Mouse (Mus musculus): Measurements from ENCODE around the gene Fam81a. TPM values are rescaled to one million over a fixed set of nuclear protein-coding genes. Genes with fewer than 3 reads are reported as not detected.

Fam81a gene
- polyA plus RNA-seq, 1 experiment from 2014 or later: 4.8 TPM

GRCm38 (mm10) chr9:70134716-70135115 is 7.6 kb downstream of the Fam81a start:
- no peaks in the 10 kb centered on the region for H3K36me3 ChIP-seq (ENCODE audit: insufficient read depth, low read length)
- no peaks in the 10 kb centered on the region for H3K9me3 ChIP-seq (ENCODE audit: low read length)
- H3K4me3 ChIP-seq (ENCODE audit: low read depth, low read length): no peak overlapping the region
- WGBS: 68% methylated on average over 5 of the region's 5 CpGs
- no peak overlapping the region for H3K27ac ChIP-seq (ENCODE audit: low read length)
- H3K27me3 ChIP-seq (replicated peaks; ENCODE audit: insufficient read depth, low read length): no peaks in the 10 kb centered on the region
- H3K4me1 ChIP-seq (ENCODE audit: insufficient read depth, low read depth, low read length): no peaks in the 10 kb centered on the region
- no peak overlapping the region for H3K9ac ChIP-seq (replicated peaks; ENCODE audit: low read depth)
- TF ChIP-seq CTCF (IDR thresholded peaks at IDR 0.05): no peak
- no peak for TF ChIP-seq EP300 (IDR thresholded peaks at IDR 0.05)
- H3K4me2 ChIP-seq (replicated peaks; ENCODE audit: low read depth, low read length): no peak overlapping the region
- no peak for ATAC-seq
- DNase-seq (ENCODE audit: low spot score): no peak

DNA sequence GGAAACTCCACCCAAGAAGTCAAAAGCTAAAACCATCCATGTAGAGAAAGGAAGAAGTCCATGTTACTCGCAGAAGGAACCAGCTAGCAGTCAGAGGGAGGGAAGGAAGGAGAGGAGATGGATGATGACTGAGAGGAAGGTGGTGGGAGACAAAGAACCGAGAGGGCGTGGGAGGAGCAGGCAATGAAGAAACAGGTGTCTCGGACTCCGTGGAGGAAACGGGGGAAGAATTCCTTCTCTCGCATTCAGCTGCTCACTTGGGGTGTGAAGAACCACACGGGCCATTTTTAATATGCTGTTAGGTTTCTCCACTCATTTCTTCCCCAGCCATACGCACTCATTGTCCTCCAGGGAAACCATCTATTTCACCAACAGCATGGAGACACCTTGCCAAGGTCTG is 8.1 kb downstream of the Fam81a start:
- H3K4me2 ChIP-seq (replicated peaks; ENCODE audit: low read depth, low read length): no peak overlapping the region
- no peaks in the 10 kb centered on the region for H3K9me3 ChIP-seq (ENCODE audit: low read length)
- H3K27me3 ChIP-seq (replicated peaks; ENCODE audit: insufficient read depth, low read length): no peaks in the 10 kb centered on the region
- H3K4me3 ChIP-seq (ENCODE audit: low read depth, low read length): no peak overlapping the region
- no peaks in the 10 kb centered on the region for H3K36me3 ChIP-seq (ENCODE audit: insufficient read depth, low read length)
- H3K4me1 ChIP-seq (ENCODE audit: insufficient read depth, low read depth, low read length): no peaks in the 10 kb centered on the region
- no peak for DNase-seq (ENCODE audit: low spot score)
- TF ChIP-seq EP300 (IDR thresholded peaks at IDR 0.05) (no peak), CTCF (IDR thresholded peaks at IDR 0.05) (no peak)
- no peak for ATAC-seq
- no peak overlapping the region for H3K9ac ChIP-seq (replicated peaks; ENCODE audit: low read depth)
- 81% methylated on average over 9 of the region's 9 CpGs for WGBS
- no peak overlapping the region for H3K27ac ChIP-seq (ENCODE audit: low read length)

- Histone ChIP-seq H3K27me3 (replicated peaks; ENCODE audit: insufficient read depth, low read length) (no peaks in the 10 kb centered on the region), H3K27ac (ENCODE audit: low read length) (no peak overlapping the region), H3K9me3 (ENCODE audit: low read length) (no peaks in the 10 kb centered on the region), H3K4me2 (replicated peaks; ENCODE audit: low read depth, low read length) (no peak overlapping the region), H3K36me3 (ENCODE audit: insufficient read depth, low read length) (no peaks in the 10 kb centered on the region), H3K4me3 (ENCODE audit: low read depth, low read length) (no peak overlapping the region), H3K9ac (replicated peaks; ENCODE audit: low read depth) (no peak overlapping the region), H3K4me1 (ENCODE audit: insufficient read depth, low read depth, low read length) (no peaks in the 10 kb centered on the region)
- DNase-seq (ENCODE audit: low spot score): no peak
- TF ChIP-seq CTCF (IDR thresholded peaks at IDR 0.05) (no peak), EP300 (IDR thresholded peaks at IDR 0.05) (no peak)
- 82% methylated on average over 5 of the region's 5 CpGs for WGBS
- no peak for ATAC-seq
Measured at GRCm38 (mm10) chr9:70130786-70131185, 11.6 kb downstream of the Fam81a start.

- no peaks in the 10 kb centered on the region for H3K9me3 ChIP-seq (ENCODE audit: low read length)
- H3K27me3 ChIP-seq (replicated peaks; ENCODE audit: insufficient read depth, low read length): no peaks in the 10 kb centered on the region
- TF ChIP-seq EP300 (IDR thresholded peaks at IDR 0.05) (no peak), CTCF (IDR thresholded peaks at IDR 0.05) (no peak)
- ATAC-seq (no peak), DNase-seq (ENCODE audit: low spot score) (no peak)
- no peaks in the 10 kb centered on the region for H3K36me3 ChIP-seq (ENCODE audit: insufficient read depth, low read length)
- 6% methylated on average over 10 of the region's 10 CpGs for WGBS
- no peak overlapping the region for H3K9ac ChIP-seq (replicated peaks; ENCODE audit: low read depth)
- H3K27ac ChIP-seq (ENCODE audit: low read length): no peak overlapping the region
- no peak overlapping the region for H3K4me3 ChIP-seq (ENCODE audit: low read depth, low read length)
- H3K4me2 ChIP-seq (replicated peaks; ENCODE audit: low read depth, low read length): peak overlapping the region; percentile 9
- H3K4me1 ChIP-seq (ENCODE audit: insufficient read depth, low read depth, low read length): no peaks in the 10 kb centered on the region
Measured at GRCm38 (mm10) chr9:70111869-70112286, 30.5 kb downstream of the Fam81a start.

- H3K9me3 ChIP-seq (ENCODE audit: low read length): no peaks in the 10 kb centered on the region
- no peak overlapping the region for H3K9ac ChIP-seq (replicated peaks; ENCODE audit: low read depth)
- no peaks in the 10 kb centered on the region for H3K27me3 ChIP-seq (replicated peaks; ENCODE audit: insufficient read depth, low read length)
- no peaks in the 10 kb centered on the region for H3K36me3 ChIP-seq (ENCODE audit: insufficient read depth, low read length)
- H3K4me3 ChIP-seq (ENCODE audit: low read depth, low read length): no peak overlapping the region
- no peak for TF ChIP-seq EP300 (IDR thresholded peaks at IDR 0.05)
- TF ChIP-seq CTCF (IDR thresholded peaks at IDR 0.05): no peak
- no peaks in the 10 kb centered on the region for H3K4me1 ChIP-seq (ENCODE audit: insufficient read depth, low read depth, low read length)
- no peak overlapping the region for H3K4me2 ChIP-seq (replicated peaks; ENCODE audit: low read depth, low read length)
- no peak for DNase-seq (ENCODE audit: low spot score)
- WGBS: 58% methylated on average over 7 of the region's 7 CpGs
- ATAC-seq: no peak
- no peak overlapping the region for H3K27ac ChIP-seq (ENCODE audit: low read length)
Measured at GRCm38 (mm10) chr9:70110871-70111270, 31.5 kb downstream of the Fam81a start.

DNA sequence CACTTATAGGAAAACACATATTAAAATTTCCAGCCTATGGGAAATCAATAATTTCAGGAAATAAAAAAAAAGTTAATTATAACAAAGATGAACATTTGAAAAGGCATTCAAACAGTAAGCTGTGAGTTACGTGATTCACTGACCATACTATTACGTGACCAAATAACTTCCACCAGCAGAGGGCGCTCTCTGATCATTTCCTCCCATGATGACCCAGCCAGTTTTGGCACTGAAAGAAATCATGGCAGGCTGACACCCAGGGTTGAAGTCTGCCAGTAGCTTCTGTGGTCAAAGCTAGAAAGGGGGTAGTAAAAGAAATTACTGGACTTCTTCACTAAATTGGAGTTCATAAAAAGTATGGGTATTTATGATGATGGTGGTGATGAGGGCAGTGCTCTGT is 33.1 kb downstream of the Fam81a start:
- ATAC-seq (peak; percentile 46; the same call in 1 of the 2 replicates), DNase-seq (ENCODE audit: low spot score) (peak; percentile 85)
- no peak for TF ChIP-seq EP300 (IDR thresholded peaks at IDR 0.05)
- peak; percentile 95 for TF ChIP-seq CTCF (IDR thresholded peaks at IDR 0.05)
- H3K4me2 ChIP-seq (replicated peaks; ENCODE audit: low read depth, low read length): no peak overlapping the region
- 11% methylated on average over 3 of the region's 3 CpGs for WGBS
- H3K36me3 ChIP-seq (ENCODE audit: insufficient read depth, low read length): no peaks in the 10 kb centered on the region
- no peaks in the 10 kb centered on the region for H3K27me3 ChIP-seq (replicated peaks; ENCODE audit: insufficient read depth, low read length)
- H3K9me3 ChIP-seq (ENCODE audit: low read length): no peaks in the 10 kb centered on the region
- H3K4me1 ChIP-seq (ENCODE audit: insufficient read depth, low read depth, low read length): no peaks in the 10 kb centered on the region
- H3K4me3 ChIP-seq (ENCODE audit: low read depth, low read length): no peak overlapping the region
- H3K9ac ChIP-seq (replicated peaks; ENCODE audit: low read depth): no peak overlapping the region
- H3K27ac ChIP-seq (ENCODE audit: low read length): no peak overlapping the region

DNA sequence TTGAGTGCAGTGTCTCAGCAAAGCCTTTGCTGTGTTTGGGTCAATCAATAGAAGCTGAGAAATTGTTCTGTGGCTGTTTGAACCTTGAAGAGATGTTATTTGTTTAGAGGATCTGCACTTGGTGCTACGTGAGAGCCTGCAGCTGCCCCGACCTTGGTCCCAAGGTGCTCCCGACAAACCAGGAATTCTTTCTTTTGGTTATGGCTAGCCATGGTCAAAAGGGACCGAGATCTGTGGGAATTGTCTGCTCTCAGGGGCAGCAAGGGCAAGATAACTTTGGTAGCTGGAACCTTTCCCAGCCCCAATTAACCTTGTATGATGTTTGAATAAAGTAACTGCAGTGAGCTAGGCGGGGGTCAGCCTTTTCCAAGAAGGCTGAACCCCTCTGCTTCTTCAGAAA is 34.2 kb downstream of the Fam81a start:
- DNase-seq (ENCODE audit: low spot score) (no peak), ATAC-seq (no peak)
- no peaks in the 10 kb centered on the region for H3K36me3 ChIP-seq (ENCODE audit: insufficient read depth, low read length)
- H3K4me2 ChIP-seq (replicated peaks; ENCODE audit: low read depth, low read length): no peak overlapping the region
- no peak overlapping the region for H3K27ac ChIP-seq (ENCODE audit: low read length)
- H3K4me1 ChIP-seq (ENCODE audit: insufficient read depth, low read depth, low read length): no peaks in the 10 kb centered on the region
- H3K9ac ChIP-seq (replicated peaks; ENCODE audit: low read depth): no peak overlapping the region
- H3K4me3 ChIP-seq (ENCODE audit: low read depth, low read length): no peak overlapping the region
- H3K27me3 ChIP-seq (replicated peaks; ENCODE audit: insufficient read depth, low read length): no peaks in the 10 kb centered on the region
- no peak for TF ChIP-seq EP300 (IDR thresholded peaks at IDR 0.05)
- no peak for TF ChIP-seq CTCF (IDR thresholded peaks at IDR 0.05)
- no peaks in the 10 kb centered on the region for H3K9me3 ChIP-seq (ENCODE audit: low read length)
- WGBS: 83% methylated on average over 5 of the region's 5 CpGs
